Mouse (Mus musculus): ENCODE measurements around the gene Cerkl. TPM values are rescaled to one million over a fixed set of nuclear protein-coding genes. Genes with fewer than 3 reads are reported as not detected.

The Cerkl gene
- polyA plus RNA-seq (2015; fragmentation: Illumina TruSeq; extraction: RNeasy Lipid Tissue Mini Kit (QIAGEN cat#74804); ENCODE audit: insufficient read depth, low read depth, low replicate concordance), result 2.3 TPM

GRCm38 (mm10) chr2:79456575-79457349 lies at the start of gene Cerkl, which contains the start of gene Neurod1:
Gene Cerkl, minus strand, starts transcription at chr2:79456785.
Gene Neurod1, minus strand, starts transcription at chr2:79456751.

Other genes starting within 250 kb of the Cerkl start
- gene Itga4, start 201.4 kb downstream of the Cerkl start, polyA plus RNA-seq (2015; fragmentation: Illumina TruSeq; extraction: RNeasy Lipid Tissue Mini Kit (QIAGEN cat#74804); ENCODE audit: insufficient read depth, low read depth, low replicate concordance), result 1.1 TPM
- 3.9 TPM for gene Neurod1, start within 50 bp of the Cerkl start, polyA plus RNA-seq (2015; fragmentation: Illumina TruSeq; extraction: RNeasy Lipid Tissue Mini Kit (QIAGEN cat#74804); ENCODE audit: insufficient read depth, low read depth, low replicate concordance)
- gene Itprid2, start 178.6 kb upstream of the Cerkl start, polyA plus RNA-seq (2015; fragmentation: Illumina TruSeq; extraction: RNeasy Lipid Tissue Mini Kit (QIAGEN cat#74804); ENCODE audit: insufficient read depth, low read depth, low replicate concordance), result 33.2 TPM